Mouse (Mus musculus) olfactory bulb, adult 2 months (tissue): ENCODE data around the gene Rapgef2.

ENCODE experiments used
- CTCF ChIP-seq: fragments of 200-500 bp; IDR thresholded peaks from 2 replicates; pipeline ENCODE4 v1.5.1; 2012; ENCODE audit warnings: low read depth, mild to moderate bottlenecking, low read length, moderate library complexity; ENCODE audit not compliant: insufficient read depth
- POLR2A ChIP-seq: fragments of 200-500 bp; IDR thresholded peaks from 2 replicates; pipeline ENCODE4 v1.6.1; 2012; ENCODE audit warnings: mild to moderate bottlenecking, low read depth, low read length, moderate library complexity; ENCODE audit not compliant: insufficient read depth

- TF ChIP-seq CTCF, result no peak
- no peak for TF ChIP-seq POLR2A
Measured at GRCm38 (mm10) chr3:79249955-79250354, 36.4 kb downstream of the Rapgef2 start.
